Mouse (Mus musculus) bone marrow macrophage, adult 2 months (primary cell): ENCODE results near the gene Atp10a. TPM values are rescaled to one million over a fixed set of nuclear protein-coding genes. Genes with fewer than 3 reads are reported as not detected.

Source experiments
- H3K27ac ChIP-seq: 2 replicates; pipeline ENCODE4 v1.5.1; 2012; ENCODE audit warnings: low read depth, low read length; ENCODE audit not compliant: insufficient read depth
- H3K4me1 ChIP-seq: 2 replicates; pipeline ENCODE4 v1.6.1; 2012; ENCODE audit warnings: low read length; ENCODE audit not compliant: control insufficient read depth, insufficient read depth
- H3K4me3 ChIP-seq: 2 replicates; pipeline ENCODE4 v1.5.1; 2012; ENCODE audit warnings: mild to moderate bottlenecking, low read length, moderate library complexity; ENCODE audit not compliant: insufficient read depth
- CTCF ChIP-seq: IDR thresholded peaks from 2 replicates; pipeline ENCODE4 v1.5.1; 2012; ENCODE audit warnings: low read depth, mild to moderate bottlenecking, low read length, moderate library complexity
- POLR2A ChIP-seq: IDR thresholded peaks from 2 replicates; pipeline ENCODE4 v1.6.1; 2012; ENCODE audit warnings: mild to moderate bottlenecking, low read depth, low read length, borderline replicate concordance
- polyA plus RNA-seq: library from polyadenylated mRNA; stranded (reverse); fragments of >200 nt; gene quantifications from 2 replicates; pipeline ENCODE4 v1.2.4, GENCODE M21; 2012; ENCODE audit not compliant: missing spikeins, insufficient read depth, insufficient read length

The Atp10a gene
- polyA plus RNA-seq, 1 experiment: 3.0 TPM

- Histone ChIP-seq H3K27ac (no peak overlapping the region), H3K4me1 (no peaks in the 10 kb centered on the region), H3K4me3 (peak overlapping the region; percentile 56)
- TF ChIP-seq POLR2A: no peak
- TF ChIP-seq CTCF: no peak
Observed at GRCm38 (mm10) chr7:58657913-58658789, 2.2 kb downstream of the Atp10a start.

GRCm38 (mm10) chr7:58658790-58659405, 2.9 kb downstream of the Atp10a start:
- no peak overlapping the region for H3K27ac ChIP-seq
- peak overlapping the region; percentile 56 for H3K4me3 ChIP-seq
- TF ChIP-seq CTCF (no peak), POLR2A (no peak)
- H3K4me1 ChIP-seq: no peaks in the 10 kb centered on the region

- Histone ChIP-seq H3K27ac (no peak overlapping the region), H3K4me3 (no peak overlapping the region), H3K4me1 (no peaks in the 10 kb centered on the region)
- TF ChIP-seq CTCF (no peak), POLR2A (no peak)
Observed at GRCm38 (mm10) chr7:58660046-58660445, 4.1 kb downstream of the Atp10a start.

GRCm38 (mm10) chr7:58660665-58661064, 4.7 kb downstream of the Atp10a start:
- no peak overlapping the region for H3K27ac ChIP-seq
- H3K4me1 ChIP-seq: no peaks in the 10 kb centered on the region
- TF ChIP-seq CTCF (no peak), POLR2A (no peak)

GRCm38 (mm10) chr7:58661076-58661475, 5.1 kb downstream of the Atp10a start:
- TF ChIP-seq CTCF (no peak), POLR2A (no peak)
- no peaks in the 10 kb centered on the region for H3K4me1 ChIP-seq
- no peak overlapping the region for H3K4me3 ChIP-seq
- no peak overlapping the region for H3K27ac ChIP-seq

More at GRCm38 (mm10) chr7:58660665-58661064, 4.7 kb downstream of the Atp10a start:
- no peak overlapping the region for H3K4me3 ChIP-seq

DNA sequence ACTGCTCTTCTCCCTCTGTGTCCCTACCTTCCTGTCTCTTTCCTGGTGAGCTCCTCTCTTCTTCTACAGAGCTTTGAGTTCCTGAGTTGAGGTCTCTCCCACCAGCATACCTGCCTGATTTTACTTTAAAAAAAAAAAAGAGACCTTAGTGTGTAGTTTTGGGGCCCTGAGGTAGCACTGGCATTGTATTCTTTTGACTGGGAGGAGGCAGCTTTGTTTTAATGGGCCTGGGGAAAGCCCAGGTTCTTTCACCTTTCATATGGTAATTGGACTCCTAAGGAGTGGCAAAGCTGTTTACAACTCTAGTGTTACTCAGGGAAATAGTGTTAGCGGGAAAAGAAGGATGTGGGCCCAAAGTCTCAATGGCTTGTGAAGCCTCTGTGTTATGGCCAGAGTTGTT, 12.7 kb downstream of the Atp10a start:
- TF ChIP-seq POLR2A (no peak), CTCF (no peak)
- no peak overlapping the region for H3K27ac ChIP-seq
- H3K4me1 ChIP-seq: no peaks in the 10 kb centered on the region
- no peak overlapping the region for H3K4me3 ChIP-seq

DNA sequence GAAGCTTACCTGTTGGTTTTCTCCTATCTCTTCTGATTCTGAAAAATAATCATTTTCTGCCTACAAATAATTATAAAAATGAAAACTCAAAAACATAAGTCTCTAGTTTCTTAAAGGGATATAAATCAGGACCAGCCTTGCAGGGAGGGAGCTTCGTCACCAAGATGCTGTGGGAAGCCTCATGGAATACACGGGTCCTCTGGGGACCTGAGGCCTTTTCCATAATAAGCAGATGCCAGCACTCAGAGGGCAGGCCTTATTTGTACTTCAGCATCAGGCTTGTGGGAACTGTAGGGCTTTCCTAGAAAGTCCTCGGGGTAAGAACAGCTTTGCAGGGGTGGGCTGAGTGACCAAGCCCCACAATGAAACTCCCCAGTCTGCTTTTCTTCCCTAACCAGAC, 20.1 kb downstream of the Atp10a start:
- Histone ChIP-seq H3K27ac (no peak overlapping the region), H3K4me3 (no peak overlapping the region), H3K4me1 (no peaks in the 10 kb centered on the region)
- TF ChIP-seq CTCF (no peak), POLR2A (no peak)

DNA sequence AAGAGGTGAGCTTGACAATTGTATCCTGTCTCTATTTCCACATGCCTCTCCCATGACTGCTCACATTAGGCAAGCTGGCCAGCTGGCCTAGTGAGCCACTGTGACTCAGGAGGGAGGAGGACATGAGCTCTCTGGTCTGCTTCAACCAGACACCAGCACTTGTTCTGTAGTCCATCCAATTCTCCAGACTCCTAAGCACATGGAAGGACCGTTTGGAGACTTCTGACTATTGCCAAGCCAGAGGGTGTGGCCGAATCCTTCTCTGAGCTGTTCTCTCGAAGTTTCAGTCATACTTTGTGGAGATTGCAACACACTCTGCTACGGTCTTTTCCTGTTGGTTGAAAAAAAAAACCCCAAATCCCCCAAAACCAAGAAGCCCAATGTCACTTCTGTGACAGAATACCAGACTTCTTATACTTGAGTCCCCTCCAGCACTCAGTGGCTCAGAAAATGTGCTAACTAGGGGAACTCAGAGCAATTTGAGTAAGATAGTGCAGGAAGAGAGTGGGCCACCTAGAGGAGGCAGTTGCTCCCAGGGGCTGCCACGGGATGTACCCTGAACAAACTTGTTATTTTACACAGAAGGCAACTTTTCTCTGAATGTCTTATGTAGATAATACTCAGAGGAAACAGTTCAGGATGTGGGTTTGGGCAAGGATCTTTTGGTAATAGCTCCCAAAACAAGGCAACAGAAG, 21.3 kb downstream of the Atp10a start:
- TF ChIP-seq CTCF (no peak), POLR2A (no peak)
- H3K4me3 ChIP-seq: no peak overlapping the region

DNA sequence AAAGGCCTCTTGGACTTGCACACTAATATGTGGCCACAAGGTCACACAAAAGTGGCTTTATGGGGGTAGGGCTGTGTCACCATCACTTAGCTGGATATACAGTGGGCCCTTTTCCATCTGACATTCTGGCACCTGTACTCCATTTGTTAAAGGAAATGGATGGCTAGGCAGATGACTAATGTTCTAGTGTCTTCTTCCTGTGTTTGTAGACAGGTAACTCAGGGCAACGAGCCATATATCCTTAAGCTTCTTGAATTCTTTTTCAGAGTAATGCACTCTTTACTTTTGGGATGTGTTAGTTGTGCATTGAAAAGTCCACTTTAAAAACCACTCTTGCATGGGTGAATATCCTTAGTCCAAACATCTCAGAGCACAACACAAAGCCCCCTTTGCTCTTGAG, 30.0 kb downstream of the Atp10a start:
- Histone ChIP-seq H3K4me1 (no peaks in the 10 kb centered on the region), H3K27ac (no peak overlapping the region), H3K4me3 (no peak overlapping the region)
- TF ChIP-seq POLR2A: no peak
- TF ChIP-seq CTCF: no peak

More for the DNA sequence above, 21.3 kb downstream of the Atp10a start:
- Histone ChIP-seq H3K27ac (no peak overlapping the region), H3K4me1 (no peaks in the 10 kb centered on the region)
